Mouse (Mus musculus) hindbrain, embryonic 12.5 days (tissue): ENCODE data around the gene Ebf4. TPM values are rescaled to one million over a fixed set of nuclear protein-coding genes. Genes with fewer than 3 reads are reported as not detected.

Experiments used
- ATAC-seq: fragments of 200-750 bp; cut with Nextera tagmentation; 2 replicates; pipeline ENCODE4 v1.8.0; 2017; ENCODE audit warnings: moderate TSS enrichment; ENCODE audit not compliant: low FRiP score
- H3K27ac ChIP-seq: fragments of 300-500 bp; sonication (generic); 2 replicates; pipeline ENCODE4 v1.5.1; 2016; ENCODE audit warnings: mild to moderate bottlenecking
- H3K27me3 ChIP-seq: fragments of 300-500 bp; sonication (generic); 2 replicates; pipeline ENCODE4 v1.6.1; 2016; ENCODE audit warnings: mild to moderate bottlenecking
- H3K36me3 ChIP-seq: fragments of 300-500 bp; sonication (generic); 2 replicates; pipeline ENCODE4 v1.6.1; 2016; ENCODE audit warnings: mild to moderate bottlenecking
- H3K4me1 ChIP-seq: fragments of 300-500 bp; sonication (generic); 2 replicates; pipeline ENCODE4 v1.6.1; 2016
- H3K4me2 ChIP-seq: fragments of 300-500 bp; sonication (generic); replicated peaks from 2 replicates; pipeline ENCODE4 v1.6.1; 2016; ENCODE audit warnings: mild to moderate bottlenecking
- H3K4me3 ChIP-seq: fragments of 300-500 bp; sonication (generic); 2 replicates; pipeline ENCODE4 v1.5.1; 2016; ENCODE audit warnings: mild to moderate bottlenecking
- H3K9ac ChIP-seq: fragments of 300-500 bp; sonication (generic); 2 replicates; pipeline ENCODE4 v1.6.1; 2016; ENCODE audit warnings: mild to moderate bottlenecking, moderate library complexity
- H3K9me3 ChIP-seq: fragments of 300-500 bp; sonication (generic); replicated peaks from 2 replicates; pipeline ENCODE4 v1.6.1; 2016; ENCODE audit warnings: mild to moderate bottlenecking
- WGBS: fragments of 180-500 bp; shearing (Covaris S2); methylation state at CpG from one replicate; pipeline ENCODE4 v1.1.7; 2016; 5-methylcytosine and 5-hydroxymethylcytosine counted together
- polyA plus RNA-seq: library from polyadenylated mRNA; unstranded; fragments of >200 nt; fragmentation: Nextera tagmentation; extraction: Ambion mirVana; gene quantifications from 2 replicates; pipeline ENCODE4 v1.2.1, GENCODE M21; 2016

The Ebf4 gene
- polyA plus RNA-seq, 1 experiment from 2014 or later, result 3.4 TPM

DNA sequence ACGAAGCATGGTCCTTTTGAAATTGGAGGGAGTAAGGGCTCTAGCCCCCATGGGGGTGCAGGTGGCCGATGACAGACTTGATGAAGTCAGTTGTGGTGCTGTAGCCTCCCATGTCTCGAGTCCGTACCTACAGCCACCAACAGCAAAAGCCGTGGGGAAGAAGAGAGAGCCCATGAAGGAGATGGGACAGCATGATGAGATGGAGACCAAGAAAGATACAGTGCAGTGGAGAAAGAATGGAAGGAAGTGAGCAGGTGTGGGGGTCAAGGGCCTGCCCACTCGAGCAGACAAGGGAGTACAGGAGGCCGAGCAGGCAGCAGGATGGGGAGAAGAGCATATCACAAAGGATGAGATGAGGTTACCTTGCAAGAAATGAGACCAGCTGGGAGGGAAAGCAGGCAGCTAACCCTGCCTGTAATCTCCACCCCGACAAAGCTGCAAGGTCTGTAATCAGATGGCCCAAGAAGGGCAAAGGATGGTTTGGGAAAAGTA, 15.3 kb upstream of the Ebf4 start:
- H3K36me3 ChIP-seq, result peaks cover 63% of the 10 kb centered on the region
- no peak overlapping the region for H3K9ac ChIP-seq
- no peaks in the 10 kb centered on the region for H3K27me3 ChIP-seq
- no peak for ATAC-seq
- H3K27ac ChIP-seq, result 0 out of 2 replicates have a peak overlapping the region, but pooled peaks have one; percentile 0
- no peak overlapping the region for H3K4me2 ChIP-seq
- H3K4me1 ChIP-seq, result peaks cover 25% of the 10 kb centered on the region
- no peak overlapping the region for H3K4me3 ChIP-seq
- no peaks in the 10 kb centered on the region for H3K9me3 ChIP-seq
- 46% methylated on average over 8 of the region's 8 CpGs for WGBS

DNA sequence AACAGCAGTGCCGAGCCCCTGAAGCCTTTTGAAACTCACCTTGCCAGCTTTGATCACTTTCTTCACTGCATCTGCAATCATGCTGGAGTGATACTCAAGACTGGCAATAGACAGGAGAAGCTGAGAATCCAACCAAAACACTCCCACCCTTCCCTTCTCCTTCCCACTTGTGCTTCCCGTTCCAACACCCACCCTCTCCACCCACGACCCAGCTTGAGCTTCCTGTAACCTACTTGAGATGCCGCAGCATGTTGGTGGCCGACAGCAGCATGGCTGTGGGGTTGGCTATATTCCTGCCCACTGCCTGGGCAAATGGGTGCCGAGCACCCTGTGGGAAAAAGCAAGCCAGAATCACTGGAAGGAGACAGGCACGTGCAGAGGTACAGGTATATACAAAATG, 14.7 kb upstream of the Ebf4 start:
- Histone ChIP-seq H3K9me3 (no peaks in the 10 kb centered on the region), H3K27me3 (no peaks in the 10 kb centered on the region), H3K4me2 (no peak overlapping the region), H3K4me1 (peaks cover 21% of the 10 kb centered on the region), H3K4me3 (no peak overlapping the region), H3K36me3 (peaks cover 63% of the 10 kb centered on the region), H3K9ac (no peak overlapping the region), H3K27ac (0 out of 2 replicates have a peak overlapping the region, but pooled peaks have one; percentile 0)
- ATAC-seq, result no peak
- WGBS, result 64% methylated on average over 7 of the region's 7 CpGs

DNA sequence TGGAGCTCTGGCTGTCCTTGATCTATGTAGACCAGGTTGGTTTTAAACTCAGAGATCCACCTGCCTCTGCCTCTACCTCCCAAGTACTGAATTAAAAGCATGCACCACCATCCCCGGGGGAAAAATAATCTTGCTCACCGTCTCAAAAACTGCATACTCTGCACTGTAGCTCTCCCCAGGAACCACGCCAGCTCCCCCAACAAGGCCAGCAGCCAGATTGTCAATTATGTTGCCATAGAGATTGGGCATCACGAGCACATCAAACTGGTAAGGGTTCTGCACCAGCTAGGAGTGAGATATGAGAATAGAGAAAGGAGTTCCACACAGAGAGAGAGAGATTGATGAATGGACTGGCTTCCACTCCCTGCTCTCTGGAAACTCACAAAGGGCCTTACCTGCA, 14.2 kb upstream of the Ebf4 start:
- no peaks in the 10 kb centered on the region for H3K27me3 ChIP-seq
- no peak overlapping the region for H3K27ac ChIP-seq
- H3K4me1 ChIP-seq, result peaks cover 16% of the 10 kb centered on the region
- no peak overlapping the region for H3K4me3 ChIP-seq
- no peak overlapping the region for H3K9ac ChIP-seq
- H3K9me3 ChIP-seq, result no peaks in the 10 kb centered on the region
- no peak overlapping the region for H3K4me2 ChIP-seq
- 82% methylated on average over 4 of the region's 4 CpGs for WGBS
- ATAC-seq, result no peak
- H3K36me3 ChIP-seq, result peaks cover 57% of the 10 kb centered on the region

DNA sequence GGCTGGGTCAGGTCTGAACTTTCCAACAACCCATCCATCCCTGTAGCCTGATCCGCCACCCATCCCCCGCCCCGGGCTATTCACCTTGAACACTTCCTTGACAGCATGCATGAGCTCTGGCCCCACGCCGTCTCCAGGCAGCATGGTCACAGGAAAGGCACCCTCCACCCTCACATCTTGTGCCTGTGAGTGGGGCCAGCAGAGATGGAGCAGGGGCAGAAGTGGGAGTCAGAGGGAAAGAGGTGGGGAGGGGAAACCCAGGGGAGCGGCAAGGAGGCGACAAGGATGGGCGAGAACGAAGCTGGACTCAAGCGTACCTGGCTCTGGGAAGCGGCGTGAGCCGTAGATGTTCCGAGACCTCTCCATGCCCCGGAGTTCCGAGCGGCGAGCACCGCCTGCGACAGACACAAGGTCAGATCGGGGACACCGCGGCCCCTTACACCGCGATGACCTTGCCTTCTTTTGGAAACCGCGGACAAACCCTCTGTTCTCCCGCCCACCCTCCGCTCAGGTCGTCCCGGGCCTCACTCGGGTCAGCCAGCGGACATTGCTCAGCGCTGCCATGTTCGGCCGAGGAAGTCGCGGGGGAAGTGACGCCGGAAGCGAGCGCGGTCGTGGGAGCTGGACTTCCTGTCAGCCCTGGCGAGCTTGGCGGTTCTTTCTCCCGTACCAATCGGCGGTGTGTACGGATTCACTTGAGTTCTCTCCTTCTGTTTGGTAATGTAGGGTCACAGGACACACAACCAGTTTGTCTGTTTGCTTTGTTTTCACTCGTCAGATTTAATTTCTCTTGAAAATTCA, 10.9 kb upstream of the Ebf4 start, which contains the start of gene Idh3b:
Gene Idh3b, minus strand, starts transcription at position 694 of the 801 bp plus-strand sequence.
- H3K27ac ChIP-seq, result peak within 1 kb of the TSS; percentile 64
- peaks cover 8% of the 10 kb centered on the region for H3K4me1 ChIP-seq

DNA sequence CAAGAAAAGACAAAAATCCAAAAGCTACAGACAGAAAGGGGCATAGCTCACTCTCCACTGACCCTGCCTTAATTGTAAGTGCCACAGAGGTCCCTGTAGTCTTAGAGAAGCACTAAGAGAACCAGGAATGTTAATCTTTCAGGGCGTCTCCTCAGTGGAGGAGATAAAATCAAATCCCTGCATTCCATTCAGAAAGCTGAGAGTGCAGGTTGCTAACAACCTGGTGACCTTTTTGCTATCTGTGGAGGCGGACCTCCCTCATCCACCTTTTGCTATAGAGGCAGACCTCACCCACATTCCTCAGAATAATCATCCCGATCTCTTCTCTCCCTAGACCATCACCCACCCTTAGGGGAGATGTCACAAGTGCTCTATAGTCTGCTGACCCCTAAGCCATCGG, 5.9 kb upstream of the Ebf4 start:
- H3K36me3 ChIP-seq, result no peaks in the 10 kb centered on the region
- WGBS, result 58% methylated on average over 4 of the region's 4 CpGs
- H3K27me3 ChIP-seq, result peaks cover 5% of the 10 kb centered on the region; the same call in 1 of the 2 replicates
- no peak overlapping the region for H3K4me2 ChIP-seq
- H3K27ac ChIP-seq, result no peak overlapping the region
- H3K9me3 ChIP-seq, result no peaks in the 10 kb centered on the region
- no peak overlapping the region for H3K4me3 ChIP-seq
- peaks cover 13% of the 10 kb centered on the region for H3K4me1 ChIP-seq
- H3K9ac ChIP-seq, result no peak overlapping the region
- no peak for ATAC-seq

More for the DNA sequence above, 10.9 kb upstream of the Ebf4 start, which contains the start of gene Idh3b:
- Histone ChIP-seq H3K27me3 (no peaks in the 10 kb centered on the region), H3K4me2 (peak within 1 kb of the TSS; percentile 99), H3K4me3 (peak within 1 kb of the TSS; percentile 89), H3K9me3 (no peaks in the 10 kb centered on the region), H3K9ac (peak within 1 kb of the TSS; percentile 86), H3K36me3 (peaks cover 27% of the 10 kb centered on the region)
- under 1% methylated on average over 51 of the region's 51 CpGs for WGBS
- peak; percentile 88 for ATAC-seq

DNA sequence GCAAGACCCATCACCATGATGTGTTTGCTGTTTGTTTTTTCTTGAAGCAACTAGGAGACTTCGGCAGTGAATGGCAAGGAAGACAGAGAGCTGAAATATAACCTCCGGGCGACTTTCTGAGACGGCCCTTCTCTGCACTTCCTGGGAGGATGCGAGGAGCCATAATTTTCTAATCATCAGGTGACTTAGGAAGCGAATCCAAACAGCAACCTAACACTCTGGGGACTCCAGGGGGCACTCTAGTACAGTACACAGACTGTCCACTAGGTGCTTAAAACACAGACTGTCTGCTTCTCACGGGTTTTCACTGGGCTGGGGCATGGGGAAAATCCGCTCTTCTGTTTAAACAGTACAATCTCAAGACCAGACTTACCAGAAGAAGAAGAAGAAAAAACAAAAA, 3.5 kb upstream of the Ebf4 start:
- no peak for ATAC-seq

DNA sequence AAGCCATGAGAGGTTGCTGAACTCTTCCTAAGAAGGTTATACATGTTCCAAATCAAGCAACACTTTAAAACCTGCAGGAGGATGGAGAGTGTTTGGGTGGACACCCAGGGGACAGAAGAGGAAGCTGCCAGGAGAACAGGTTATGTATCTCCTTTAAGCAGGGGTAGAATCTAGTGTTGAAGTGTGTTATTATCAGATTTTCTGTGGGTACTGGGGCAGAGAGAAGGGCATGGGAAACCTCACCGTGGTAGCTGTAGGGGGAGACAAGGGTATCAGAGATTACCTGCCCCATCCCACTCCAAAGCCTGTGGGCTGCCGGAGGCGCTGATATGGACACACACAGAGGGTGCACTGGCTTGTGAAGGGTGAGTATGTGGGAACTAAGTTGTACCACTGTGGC, 2.0 kb upstream of the Ebf4 start:
- Histone ChIP-seq H3K4me1 (peaks cover 39% of the 10 kb centered on the region), H3K4me2 (no peak overlapping the region), H3K4me3 (no peak overlapping the region), H3K27ac (peak overlapping the region; percentile 23; the same call in 1 of the 2 replicates), H3K36me3 (no peaks in the 10 kb centered on the region), H3K9me3 (no peaks in the 10 kb centered on the region), H3K9ac (no peak overlapping the region), H3K27me3 (peaks cover 21% of the 10 kb centered on the region)
- 55% methylated on average over 3 of the region's 3 CpGs for WGBS
- ATAC-seq, result no peak

More for the DNA sequence above, 3.5 kb upstream of the Ebf4 start:
- H3K27me3 ChIP-seq, result peaks cover 9% of the 10 kb centered on the region
- H3K36me3 ChIP-seq, result no peaks in the 10 kb centered on the region
- no peaks in the 10 kb centered on the region for H3K9me3 ChIP-seq
- peaks cover 28% of the 10 kb centered on the region for H3K4me1 ChIP-seq
- no peak overlapping the region for H3K27ac ChIP-seq
- no peak overlapping the region for H3K4me2 ChIP-seq
- H3K4me3 ChIP-seq, result no peak overlapping the region
- peak overlapping the region; percentile 18; the same call in 1 of the 2 replicates for H3K9ac ChIP-seq
- 21% methylated on average over 8 of the region's 8 CpGs for WGBS

DNA sequence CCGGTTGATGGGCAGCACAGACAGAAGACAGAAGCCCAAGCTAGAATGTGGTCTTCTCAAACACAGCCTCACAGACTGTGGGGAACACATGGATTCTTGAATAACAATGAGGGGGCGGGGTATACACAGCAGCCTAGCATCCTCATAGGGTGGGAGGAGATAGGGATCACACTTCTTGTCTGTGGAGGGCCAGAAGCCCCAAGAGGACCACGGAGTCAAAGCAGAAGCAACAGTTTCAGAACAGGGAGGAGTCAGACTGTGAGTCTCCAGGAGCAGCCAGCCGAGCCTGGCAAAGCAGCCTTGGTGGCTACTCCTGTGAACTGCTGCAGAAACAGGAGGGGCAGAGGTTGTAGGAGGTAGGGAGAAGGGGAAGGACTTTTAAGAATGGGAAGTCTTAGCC, 1.5 kb upstream of the Ebf4 start:
- peak; percentile 30; the same call in 1 of the 2 replicates for ATAC-seq

DNA sequence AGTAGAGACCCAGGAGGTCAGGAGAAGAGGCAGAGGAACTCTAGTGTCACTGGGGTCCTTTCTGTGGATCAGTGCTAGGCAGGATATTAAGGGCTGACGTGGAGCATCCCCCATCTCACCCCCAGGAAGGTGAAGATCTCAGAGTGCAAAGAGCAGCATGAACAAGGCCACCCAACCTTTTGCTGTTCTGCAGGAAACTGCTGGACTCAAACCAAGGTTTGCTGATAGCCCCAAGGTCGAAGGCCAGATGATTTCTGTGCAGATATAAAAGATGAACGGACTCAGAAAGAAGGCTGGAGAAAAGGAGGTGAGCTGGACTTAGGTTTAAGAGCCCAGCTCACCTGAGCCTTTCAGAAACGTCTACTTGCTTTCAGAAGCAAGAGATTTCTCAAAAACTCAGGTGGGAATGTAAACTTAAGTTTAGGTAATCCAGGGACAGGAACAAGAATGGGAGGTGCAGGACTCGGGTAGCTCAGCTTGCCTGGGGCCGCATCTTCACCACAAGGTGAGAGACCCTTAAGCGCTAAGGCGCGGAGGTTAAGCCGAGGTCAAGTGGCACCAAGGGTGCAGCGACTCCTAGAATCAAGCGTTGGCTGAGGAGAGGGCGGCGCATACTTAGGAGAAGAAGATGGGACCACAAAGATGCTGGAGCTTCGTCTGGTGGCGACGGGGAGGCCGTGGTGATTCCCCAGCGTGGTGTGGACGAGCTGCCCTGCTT, 592 bp upstream of the Ebf4 start:
- ATAC-seq, result no peak; the same call in 1 of the 2 replicates
- H3K27me3 ChIP-seq, result peaks cover 21% of the 10 kb centered on the region
- no peaks in the 10 kb centered on the region for H3K9me3 ChIP-seq
- H3K36me3 ChIP-seq, result no peaks in the 10 kb centered on the region
- H3K9ac ChIP-seq, result peak overlapping the region; percentile 74
- peak overlapping the region; percentile 81 for H3K27ac ChIP-seq
- WGBS, result 7% methylated on average over 20 of the region's 20 CpGs
- peak overlapping the region; percentile 66 for H3K4me2 ChIP-seq
- H3K4me1 ChIP-seq, result peaks cover 41% of the 10 kb centered on the region
- H3K4me3 ChIP-seq, result peak overlapping the region; percentile 65

More for the DNA sequence above, 1.5 kb upstream of the Ebf4 start:
- Histone ChIP-seq H3K27ac (peak overlapping the region; percentile 23; the same call in 1 of the 2 replicates), H3K4me3 (no peak overlapping the region), H3K36me3 (no peaks in the 10 kb centered on the region), H3K9me3 (no peaks in the 10 kb centered on the region), H3K9ac (no peak overlapping the region; the same call in 1 of the 2 replicates), H3K4me1 (peaks cover 39% of the 10 kb centered on the region), H3K27me3 (peaks cover 21% of the 10 kb centered on the region), H3K4me2 (peak overlapping the region; percentile 66; the same call in 1 of the 2 replicates)
- WGBS, result 2% methylated on average over 4 of the region's 4 CpGs

DNA sequence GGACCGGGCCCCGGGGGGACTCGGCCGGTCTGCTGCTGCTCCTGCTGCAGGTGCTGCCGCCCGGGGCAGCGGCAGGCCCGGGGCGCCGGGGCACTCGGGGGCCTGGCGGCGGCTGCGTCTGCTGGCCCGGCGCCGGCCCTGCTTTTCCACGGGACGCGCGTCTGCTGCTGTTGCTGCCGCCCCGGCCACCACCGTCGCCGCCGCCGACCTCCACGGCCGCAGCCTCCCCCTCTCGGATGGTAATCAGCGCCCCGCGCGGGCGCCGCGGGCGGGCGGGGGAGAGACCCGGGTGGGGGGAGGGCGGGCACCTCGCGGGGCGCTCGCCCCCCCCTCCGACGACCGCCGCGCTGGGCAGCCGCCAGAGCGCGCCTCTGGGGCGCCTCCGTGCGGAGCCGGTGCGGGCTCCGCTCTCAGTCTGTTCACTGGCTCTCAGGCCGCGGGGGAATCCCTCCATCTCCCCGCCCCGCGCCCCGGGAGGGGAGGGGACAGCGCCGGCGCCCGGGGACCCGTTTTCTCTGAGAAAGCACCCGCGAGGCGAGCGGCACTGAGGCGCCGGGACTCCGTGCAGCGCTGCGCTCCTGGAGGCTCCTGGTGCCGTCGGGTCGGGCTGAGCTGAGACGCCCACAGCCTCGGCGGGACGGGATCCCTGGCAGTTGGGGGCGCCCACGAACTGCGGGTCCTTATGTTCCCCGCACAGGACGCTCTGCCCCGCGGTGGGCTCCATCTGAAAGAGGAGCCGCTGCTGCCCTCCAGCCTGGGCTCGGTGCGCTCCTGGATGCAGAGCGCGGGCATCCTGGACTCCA, 563 bp downstream of the Ebf4 start:
- peaks cover 21% of the 10 kb centered on the region for H3K27me3 ChIP-seq
- no peaks in the 10 kb centered on the region for H3K9me3 ChIP-seq
- H3K9ac ChIP-seq, result peak overlapping the region; percentile 74
- H3K4me1 ChIP-seq, result peaks cover 41% of the 10 kb centered on the region
- under 1% methylated on average over 56 of the region's 99 CpGs for WGBS
- peak overlapping the region; percentile 65 for H3K4me3 ChIP-seq
- peak overlapping the region; percentile 66 for H3K4me2 ChIP-seq
- ATAC-seq, result peak; percentile 63
- no peaks in the 10 kb centered on the region for H3K36me3 ChIP-seq
- peak overlapping the region; percentile 81 for H3K27ac ChIP-seq

DNA sequence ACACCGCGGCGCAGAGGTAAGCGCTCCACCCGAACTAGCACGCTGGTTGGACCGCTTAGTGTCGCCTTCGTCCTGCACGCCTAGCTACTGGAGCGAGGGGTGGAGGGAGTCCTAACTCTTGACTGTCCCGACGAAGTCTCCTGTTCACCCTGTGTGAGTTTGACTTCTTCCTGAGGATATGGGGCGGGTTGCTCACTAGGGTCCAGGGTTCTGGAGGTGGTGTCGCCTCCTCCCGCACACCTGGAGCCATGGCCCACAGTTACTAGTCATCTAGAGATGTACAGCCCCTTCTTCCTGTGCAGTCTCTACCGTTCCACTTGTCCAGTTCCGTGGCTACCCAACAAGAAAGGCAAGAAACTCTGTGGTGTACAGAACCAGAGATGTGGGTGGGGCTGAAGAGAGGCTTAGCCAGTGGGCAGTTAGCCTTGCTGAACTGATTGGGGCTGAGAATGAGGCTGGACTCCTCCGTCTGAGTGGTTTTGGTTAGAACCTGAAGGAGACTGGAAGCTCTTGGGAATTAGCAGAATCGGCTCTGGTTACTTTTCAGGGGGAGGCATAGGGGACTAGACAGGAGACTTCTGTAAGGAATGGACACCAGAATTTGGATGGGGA, 1.3 kb downstream of the Ebf4 start:
- Histone ChIP-seq H3K36me3 (no peaks in the 10 kb centered on the region), H3K4me3 (peak overlapping the region; percentile 65), H3K4me1 (peaks cover 40% of the 10 kb centered on the region), H3K27ac (no peak overlapping the region), H3K9ac (peak overlapping the region; percentile 74), H3K27me3 (peaks cover 21% of the 10 kb centered on the region), H3K4me2 (peak overlapping the region; percentile 66), H3K9me3 (no peaks in the 10 kb centered on the region)
- 4% methylated on average over 20 of the region's 20 CpGs for WGBS
- peak; percentile 36; the same call in 1 of the 2 replicates for ATAC-seq
